Mouse (Mus musculus): ENCODE data around the gene Hist1h2bl. TPM values are rescaled to one million over a fixed set of nuclear protein-coding genes. Genes with fewer than 3 reads are reported as not detected.

The Hist1h2bl gene
- total and polyA plus RNA-seq, 2 experiments from 2014 or later = 615 TPM; not detected in 1

DNA sequence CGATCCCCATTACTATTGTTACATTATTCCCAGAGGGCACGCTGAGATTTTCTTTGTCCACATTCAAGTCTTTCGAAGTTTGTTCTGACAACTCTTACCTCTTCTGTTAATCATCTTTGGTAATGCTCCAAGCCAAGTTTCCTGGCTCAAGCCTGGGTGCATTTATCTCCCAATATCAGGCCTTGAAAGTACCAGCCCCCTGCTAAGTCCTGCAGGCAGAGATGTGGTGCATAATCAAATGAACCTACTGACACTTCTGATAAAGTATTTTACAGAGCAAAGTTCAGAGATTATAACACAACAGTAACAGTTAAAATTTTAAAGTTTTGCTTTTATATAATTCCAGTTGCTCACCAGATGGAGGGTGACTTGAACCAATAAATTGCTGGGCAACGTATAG lies 4.2 kb downstream of the Hist1h2bl start:
- no peak for ATAC-seq
- Histone ChIP-seq H3K9me3 (ENCODE audit: low read length) (no peaks in the 10 kb centered on the region), H3K9ac (replicated peaks; ENCODE audit: low read length) (peak overlapping the region; percentile 46; the same call in 1 of the 2 replicates), H3K4me2 (ENCODE audit: low read depth, low read length) (peak overlapping the region; percentile 82), H3K4me3 (ENCODE audit: low read length) (peak overlapping the region; percentile 76), H3K27ac (no peak overlapping the region), H3K36me3 (ENCODE audit: insufficient read depth, low read length) (no peaks in the 10 kb centered on the region), H3K27me3 (ENCODE audit: insufficient read depth, low read length) (no peaks in the 10 kb centered on the region), H3K4me1 (ENCODE audit: insufficient read depth, low read length) (no peaks in the 10 kb centered on the region)
- no peak for TF ChIP-seq CTCF (IDR thresholded peaks at IDR 0.05; ENCODE audit: low read depth)
- WGBS = 25% methylated on average over 4 of the region's 4 CpGs
- no peak for DNase-seq (ENCODE audit: low spot score)

DNA sequence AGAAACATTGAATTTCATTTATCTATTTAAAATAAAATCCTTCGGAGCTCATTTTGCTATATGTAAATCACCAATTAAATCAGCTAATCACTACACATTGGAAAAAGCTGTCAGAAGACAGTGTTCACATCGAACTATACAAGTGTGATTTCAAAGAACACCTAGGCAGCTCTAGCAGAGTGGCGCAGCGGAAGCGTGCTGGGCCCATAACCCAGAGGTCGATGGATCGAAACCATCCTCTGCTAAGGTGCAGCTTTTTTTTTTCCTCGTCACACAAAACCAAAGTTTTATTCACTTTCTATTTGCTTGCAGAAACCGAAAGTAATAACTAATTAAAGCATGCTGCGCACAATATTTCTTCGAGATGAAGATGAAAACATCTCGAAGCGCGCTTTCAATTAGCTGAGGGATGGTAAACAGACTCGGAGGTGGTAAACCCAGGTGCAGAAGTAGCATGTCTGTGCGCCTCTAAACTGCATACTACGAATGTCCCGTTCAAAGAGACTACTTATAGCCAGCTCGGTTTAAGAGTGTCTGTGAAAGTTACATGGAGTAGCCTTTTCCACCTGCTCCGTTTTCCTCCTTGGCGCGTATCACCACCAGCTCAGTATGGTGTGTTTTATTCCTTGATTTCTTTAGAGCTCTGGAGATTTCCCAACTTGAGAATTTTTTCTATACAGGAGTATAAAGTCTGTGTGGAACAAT lies 5.0 kb downstream of the Hist1h2bl start:
- no peaks in the 10 kb centered on the region for H3K9me3 ChIP-seq (ENCODE audit: low read length)
- peak overlapping the region; percentile 76 for H3K4me3 ChIP-seq (ENCODE audit: low read length)
- no peaks in the 10 kb centered on the region for H3K27me3 ChIP-seq (ENCODE audit: insufficient read depth, low read length)
- no peaks in the 10 kb centered on the region for H3K4me1 ChIP-seq (ENCODE audit: insufficient read depth, low read length)
- WGBS = 2% methylated on average over 22 of the region's 22 CpGs
- ATAC-seq (peak; percentile 83), DNase-seq (ENCODE audit: low spot score) (peak; percentile 84)
- no peaks in the 10 kb centered on the region for H3K36me3 ChIP-seq (ENCODE audit: insufficient read depth, low read length)
- TF ChIP-seq CTCF (IDR thresholded peaks at IDR 0.05; ENCODE audit: low read depth) = no peak
- H3K27ac ChIP-seq = no peak overlapping the region
- H3K9ac ChIP-seq (replicated peaks; ENCODE audit: low read length) = peak overlapping the region; percentile 46
- H3K4me2 ChIP-seq (ENCODE audit: low read depth, low read length) = peak overlapping the region; percentile 82

DNA sequence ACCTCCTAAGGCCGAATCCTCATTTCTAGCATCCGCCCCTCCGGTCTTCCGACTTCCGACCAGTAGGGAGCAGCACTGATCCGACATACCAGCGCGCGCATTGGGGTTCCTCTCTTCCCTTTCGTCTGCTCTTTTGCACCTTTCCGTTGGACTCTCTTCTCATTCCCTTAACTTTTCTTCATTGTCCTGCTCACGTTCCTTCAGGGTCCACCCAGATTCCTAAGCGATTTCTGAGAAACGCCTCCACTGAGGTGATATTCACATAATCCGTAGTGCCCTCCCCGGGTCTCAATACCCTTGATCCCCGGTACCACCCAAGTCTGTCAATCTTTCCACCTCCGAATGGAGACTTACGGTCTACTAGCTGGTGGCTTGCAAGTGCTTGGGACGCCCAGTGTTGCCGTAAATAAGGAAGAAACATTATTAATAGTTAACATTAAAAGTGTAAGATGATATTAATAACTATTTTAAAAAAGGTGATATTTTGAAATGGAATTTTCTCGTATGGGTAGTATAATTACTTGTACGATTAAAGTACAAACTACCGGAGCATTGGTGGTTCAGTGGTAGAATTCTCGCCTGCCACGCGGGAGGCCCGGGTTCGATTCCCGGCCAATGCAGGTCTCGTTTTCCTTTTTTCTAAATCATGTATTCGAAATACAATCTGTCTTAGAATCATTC lies 5.8 kb downstream of the Hist1h2bl start:
- Histone ChIP-seq H3K4me1 (ENCODE audit: insufficient read depth, low read length) (no peaks in the 10 kb centered on the region), H3K36me3 (ENCODE audit: insufficient read depth, low read length) (no peaks in the 10 kb centered on the region), H3K27me3 (ENCODE audit: insufficient read depth, low read length) (no peaks in the 10 kb centered on the region), H3K27ac (peak overlapping the region; percentile 86), H3K9ac (replicated peaks; ENCODE audit: low read length) (peak overlapping the region; percentile 63), H3K4me3 (ENCODE audit: low read length) (peak overlapping the region; percentile 76), H3K9me3 (ENCODE audit: low read length) (no peaks in the 10 kb centered on the region), H3K4me2 (ENCODE audit: low read depth, low read length) (peak overlapping the region; percentile 82)
- peak; percentile 88 for TF ChIP-seq CTCF (IDR thresholded peaks at IDR 0.05; ENCODE audit: low read depth)
- peak; percentile 89 for ATAC-seq
- under 1% methylated on average over 32 of the region's 32 CpGs for WGBS
- DNase-seq (ENCODE audit: low spot score) = peak; percentile 93

DNA sequence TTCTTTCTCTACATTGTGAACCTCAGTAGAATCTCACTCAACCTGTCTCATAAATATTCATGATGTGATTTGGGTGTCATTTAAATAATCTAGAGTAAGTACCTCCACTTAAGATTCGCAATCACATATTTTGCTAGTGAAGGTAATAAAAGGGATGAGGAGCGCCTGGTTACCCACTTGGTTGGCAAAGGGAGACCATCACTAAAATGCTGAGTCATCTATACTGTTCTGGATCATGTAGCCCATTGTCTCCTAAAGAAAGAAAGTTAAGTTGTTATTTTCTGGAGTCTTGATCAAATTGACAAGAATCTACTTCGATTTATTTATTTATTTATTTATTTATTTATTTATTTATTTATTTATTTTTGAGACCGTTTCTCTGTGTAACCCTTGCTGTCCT lies 9.3 kb downstream of the Hist1h2bl start:
- 70% methylated on average over 4 of the region's 4 CpGs for WGBS
- Histone ChIP-seq H3K4me2 (ENCODE audit: low read depth, low read length) (no peak overlapping the region), H3K36me3 (ENCODE audit: insufficient read depth, low read length) (no peaks in the 10 kb centered on the region), H3K4me1 (ENCODE audit: insufficient read depth, low read length) (no peaks in the 10 kb centered on the region), H3K9ac (replicated peaks; ENCODE audit: low read length) (no peak overlapping the region), H3K9me3 (ENCODE audit: low read length) (no peaks in the 10 kb centered on the region), H3K27me3 (ENCODE audit: insufficient read depth, low read length) (no peaks in the 10 kb centered on the region), H3K27ac (no peak overlapping the region), H3K4me3 (ENCODE audit: low read length) (no peak overlapping the region)
- DNase-seq (ENCODE audit: low spot score) = no peak
- no peak for ATAC-seq
- no peak for TF ChIP-seq CTCF (IDR thresholded peaks at IDR 0.05; ENCODE audit: low read depth)

DNA sequence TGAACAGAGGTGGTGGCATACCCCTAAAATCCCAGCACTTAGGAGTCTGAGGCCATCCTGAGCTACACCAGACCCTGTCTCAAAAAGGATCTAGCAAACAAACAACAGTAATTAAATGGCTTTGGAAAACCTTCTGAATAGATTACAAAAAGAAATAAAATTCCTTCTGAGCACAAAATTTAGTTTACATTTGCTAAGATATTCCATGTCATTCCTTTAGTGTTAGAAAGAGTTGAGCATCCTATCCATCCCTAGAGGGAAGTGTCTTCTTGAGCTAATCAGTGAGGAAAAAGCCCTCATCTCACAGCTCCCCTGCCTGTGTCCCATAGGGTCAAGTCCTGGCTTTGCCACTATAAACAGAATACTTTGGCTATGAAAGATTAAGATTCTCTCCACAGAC lies 18.1 kb downstream of the Hist1h2bl start, which contains the start of gene Olfr1359:
Olfr1359 (plus strand) TSS at position 301 of the 400 bp plus-strand sequence.
- Histone ChIP-seq H3K36me3 (ENCODE audit: insufficient read depth, low read length) (no peaks in the 10 kb centered on the region), H3K9me3 (ENCODE audit: low read length) (no peaks in the 10 kb centered on the region), H3K9ac (replicated peaks; ENCODE audit: low read length) (no peak within 1 kb of the TSS), H3K27me3 (ENCODE audit: insufficient read depth, low read length) (no peaks in the 10 kb centered on the region), H3K4me3 (ENCODE audit: low read length) (no peak within 1 kb of the TSS), H3K4me1 (ENCODE audit: insufficient read depth, low read length) (no peaks in the 10 kb centered on the region), H3K4me2 (ENCODE audit: low read depth, low read length) (no peak within 1 kb of the TSS), H3K27ac (no peak within 1 kb of the TSS)
- ATAC-seq (no peak), DNase-seq (ENCODE audit: low spot score) (no peak)
- no peak for TF ChIP-seq CTCF (IDR thresholded peaks at IDR 0.05; ENCODE audit: low read depth)

DNA sequence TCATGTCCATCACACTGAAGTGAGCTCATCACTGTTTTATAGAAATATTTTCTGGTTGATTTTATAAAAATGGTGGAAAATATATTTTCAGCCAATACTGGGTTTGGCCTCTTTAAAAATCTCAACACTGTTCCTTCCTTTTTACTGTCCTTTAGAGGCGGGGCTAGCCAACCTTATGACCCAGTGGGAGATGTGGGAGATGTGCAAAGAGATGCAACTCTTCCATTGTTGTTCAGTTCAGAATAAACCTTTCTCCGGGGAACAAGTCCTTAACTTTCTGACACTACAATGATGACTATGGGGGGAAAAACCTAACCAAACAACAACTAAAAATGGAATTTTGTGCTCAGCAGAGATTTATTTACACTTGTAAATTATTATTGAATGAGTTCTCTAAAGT lies 38.6 kb downstream of the Hist1h2bl start, which contains the start of gene Olfr1360:
Olfr1360 (minus strand) TSS at position 101 of the 400 bp plus-strand sequence.
- H3K4me1 ChIP-seq (ENCODE audit: insufficient read depth, low read length) = no peaks in the 10 kb centered on the region
- no peaks in the 10 kb centered on the region for H3K9me3 ChIP-seq (ENCODE audit: low read length)
- no peaks in the 10 kb centered on the region for H3K27me3 ChIP-seq (ENCODE audit: insufficient read depth, low read length)
- WGBS = 84% methylated on average over 2 of the region's 2 CpGs
- no peak for DNase-seq (ENCODE audit: low spot score)
- H3K9ac ChIP-seq (replicated peaks; ENCODE audit: low read length) = no peak within 1 kb of the TSS
- ATAC-seq = no peak
- TF ChIP-seq CTCF (IDR thresholded peaks at IDR 0.05; ENCODE audit: low read depth) = no peak
- H3K4me3 ChIP-seq (ENCODE audit: low read length) = no peak within 1 kb of the TSS
- no peaks in the 10 kb centered on the region for H3K36me3 ChIP-seq (ENCODE audit: insufficient read depth, low read length)
- H3K4me2 ChIP-seq (ENCODE audit: low read depth, low read length) = no peak within 1 kb of the TSS
- H3K27ac ChIP-seq = no peak within 1 kb of the TSS

Small RNA genes lying within 50 kb of the gene (microRNA-seq; reads per million reads assigned to microRNA genes)
- 0 reads per million in 2 experiments for gene Gm44357
- gene Gm44367 = 0 reads per million in 2 experiments
- gene Gm44454 = 0 reads per million in 2 experiments

Other genes starting within 250 kb of the Hist1h2bl start
Only the 30 nearest of the 32 such genes appear.
- gene Gm10065, start 236.7 kb downstream of the Hist1h2bl start, total RNA-seq (2014; rRNA removed) = not detected in 2 replicates
- not detected in 2 replicates for gene Gm10065, start 236.7 kb downstream of the Hist1h2bl start, polyA plus RNA-seq (2015; fragmentation: Nextera tagmentation; extraction: Ambion mirVana)
- gene AK157302, start 220.9 kb downstream of the Hist1h2bl start, total RNA-seq (2014; rRNA removed) = 0.14 and 0.16 TPM in 2 replicates
- gene AK157302, start 220.9 kb downstream of the Hist1h2bl start, polyA plus RNA-seq (2015; fragmentation: Nextera tagmentation; extraction: Ambion mirVana) = 0.43 and 0.53 TPM in 2 replicates
- 20.4 and 83.2 TPM in 2 replicates for gene Gm11273, start 214.7 kb downstream of the Hist1h2bl start, total RNA-seq (2014; rRNA removed)
- 7.7 and 8.2 TPM in 2 replicates for gene Gm11273, start 214.7 kb downstream of the Hist1h2bl start, polyA plus RNA-seq (2015; fragmentation: Nextera tagmentation; extraction: Ambion mirVana)
- gene Zkscan8, start 185.0 kb downstream of the Hist1h2bl start, total RNA-seq (2014; rRNA removed) = 7.1 and 8.9 TPM in 2 replicates
- 2.7 and 2.8 TPM in 2 replicates for gene Zkscan8, start 185.0 kb downstream of the Hist1h2bl start, polyA plus RNA-seq (2015; fragmentation: Nextera tagmentation; extraction: Ambion mirVana)
- gene Olfr1366, start 173.3 kb downstream of the Hist1h2bl start, total RNA-seq (2014; rRNA removed) = not detected in 2 replicates
- 0.19 and 0.23 TPM in 2 replicates for gene Olfr1366, start 173.3 kb downstream of the Hist1h2bl start, polyA plus RNA-seq (2015; fragmentation: Nextera tagmentation; extraction: Ambion mirVana)
- not detected in 2 replicates for gene Olfr1535, start 156.2 kb downstream of the Hist1h2bl start, total RNA-seq (2014; rRNA removed)
- 0.11 and 0.16 TPM in 2 replicates for gene Olfr1535, start 156.2 kb downstream of the Hist1h2bl start, polyA plus RNA-seq (2015; fragmentation: Nextera tagmentation; extraction: Ambion mirVana)
- not detected in 2 replicates for gene Olfr1364, start 134.4 kb downstream of the Hist1h2bl start, total RNA-seq (2014; rRNA removed)
- gene Olfr1364, start 134.4 kb downstream of the Hist1h2bl start, polyA plus RNA-seq (2015; fragmentation: Nextera tagmentation; extraction: Ambion mirVana) = not detected in 2 replicates
- not detected in 2 replicates for gene Olfr1362, start 102.1 kb downstream of the Hist1h2bl start, total RNA-seq (2014; rRNA removed)
- gene Olfr1362, start 102.1 kb downstream of the Hist1h2bl start, polyA plus RNA-seq (2015; fragmentation: Nextera tagmentation; extraction: Ambion mirVana) = not detected in 2 replicates
- not detected in 2 replicates for gene Olfr11, start 73.6 kb downstream of the Hist1h2bl start, total RNA-seq (2014; rRNA removed)
- 0.09 TPM in 1 of 2 replicates, not detected in the other for gene Olfr11, start 73.6 kb downstream of the Hist1h2bl start, polyA plus RNA-seq (2015; fragmentation: Nextera tagmentation; extraction: Ambion mirVana)
- not detected in 2 replicates for gene Olfr1361, start 52.8 kb downstream of the Hist1h2bl start, total RNA-seq (2014; rRNA removed)
- not detected in 2 replicates for gene Olfr1361, start 52.8 kb downstream of the Hist1h2bl start, polyA plus RNA-seq (2015; fragmentation: Nextera tagmentation; extraction: Ambion mirVana)
- gene Olfr1360, start 38.7 kb downstream of the Hist1h2bl start, total RNA-seq (2014; rRNA removed) = not detected in 2 replicates
- gene Olfr1360, start 38.7 kb downstream of the Hist1h2bl start, polyA plus RNA-seq (2015; fragmentation: Nextera tagmentation; extraction: Ambion mirVana) = not detected in 2 replicates
- gene Olfr1359, start 18.0 kb downstream of the Hist1h2bl start, total RNA-seq (2014; rRNA removed) = not detected in 2 replicates
- not detected in 2 replicates for gene Olfr1359, start 18.0 kb downstream of the Hist1h2bl start, polyA plus RNA-seq (2015; fragmentation: Nextera tagmentation; extraction: Ambion mirVana)
- gene Hist1h2ai, start 279 bp upstream of the Hist1h2bl start, total RNA-seq (2014; rRNA removed) = 934 and 1,282 TPM in 2 replicates
- 4.5 and 5.8 TPM in 2 replicates for gene Hist1h2ai, start 279 bp upstream of the Hist1h2bl start, polyA plus RNA-seq (2015; fragmentation: Nextera tagmentation; extraction: Ambion mirVana)
- 1,004 and 1,140 TPM in 2 replicates for gene Hist1h3h, start 1.5 kb upstream of the Hist1h2bl start, total RNA-seq (2014; rRNA removed)
- gene Hist1h3h, start 1.5 kb upstream of the Hist1h2bl start, polyA plus RNA-seq (2015; fragmentation: Nextera tagmentation; extraction: Ambion mirVana) = 1.9 and 6.2 TPM in 2 replicates
- 1,597 and 1,943 TPM in 2 replicates for gene Hist1h2bm, start 5.9 kb upstream of the Hist1h2bl start, total RNA-seq (2014; rRNA removed)
- gene Hist1h2bm, start 5.9 kb upstream of the Hist1h2bl start, polyA plus RNA-seq (2015; fragmentation: Nextera tagmentation; extraction: Ambion mirVana) = 1.3 and 1.7 TPM in 2 replicates
- 1,214 and 1,310 TPM in 2 replicates for gene Hist1h4j, start 18.9 kb upstream of the Hist1h2bl start, total RNA-seq (2014; rRNA removed)
- not detected in 2 replicates for gene Hist1h4j, start 18.9 kb upstream of the Hist1h2bl start, polyA plus RNA-seq (2015; fragmentation: Nextera tagmentation; extraction: Ambion mirVana)
- gene Hist1h4k, start 34.4 kb upstream of the Hist1h2bl start, total RNA-seq (2014; rRNA removed) = 380 and 998 TPM in 2 replicates
- gene Hist1h4k, start 34.4 kb upstream of the Hist1h2bl start, polyA plus RNA-seq (2015; fragmentation: Nextera tagmentation; extraction: Ambion mirVana) = 1.6 and 1.9 TPM in 2 replicates
- 429 and 552 TPM in 2 replicates for gene Hist1h2ak, start 37.7 kb upstream of the Hist1h2bl start, total RNA-seq (2014; rRNA removed)
- 9.9 and 13.6 TPM in 2 replicates for gene Hist1h2ak, start 37.7 kb upstream of the Hist1h2bl start, polyA plus RNA-seq (2015; fragmentation: Nextera tagmentation; extraction: Ambion mirVana)
- 864 and 1,352 TPM in 2 replicates for gene Hist1h2bn, start 38.0 kb upstream of the Hist1h2bl start, total RNA-seq (2014; rRNA removed)
- gene Hist1h2bn, start 38.0 kb upstream of the Hist1h2bl start, polyA plus RNA-seq (2015; fragmentation: Nextera tagmentation; extraction: Ambion mirVana) = 1.1 TPM in 1 of 2 replicates, not detected in the other
- 263 and 411 TPM in 2 replicates for gene Hist1h1b, start 64.5 kb upstream of the Hist1h2bl start, total RNA-seq (2014; rRNA removed)
- 10.0 and 11.7 TPM in 2 replicates for gene Hist1h1b, start 64.5 kb upstream of the Hist1h2bl start, polyA plus RNA-seq (2015; fragmentation: Nextera tagmentation; extraction: Ambion mirVana)
- 789 and 1,626 TPM in 2 replicates for gene Hist1h3i, start 67.2 kb upstream of the Hist1h2bl start, total RNA-seq (2014; rRNA removed)
- 24.5 and 29.0 TPM in 2 replicates for gene Hist1h3i, start 67.2 kb upstream of the Hist1h2bl start, polyA plus RNA-seq (2015; fragmentation: Nextera tagmentation; extraction: Ambion mirVana)
- gene Hist1h2an, start 71.1 kb upstream of the Hist1h2bl start, total RNA-seq (2014; rRNA removed) = 641 and 1,093 TPM in 2 replicates
- gene Hist1h2an, start 71.1 kb upstream of the Hist1h2bl start, polyA plus RNA-seq (2015; fragmentation: Nextera tagmentation; extraction: Ambion mirVana) = 2.2 and 5.4 TPM in 2 replicates
- gene Hist1h2bp, start 71.3 kb upstream of the Hist1h2bl start, total RNA-seq (2014; rRNA removed) = 234 and 289 TPM in 2 replicates
- 0.84 TPM in 1 of 2 replicates, not detected in the other for gene Hist1h2bp, start 71.3 kb upstream of the Hist1h2bl start, polyA plus RNA-seq (2015; fragmentation: Nextera tagmentation; extraction: Ambion mirVana)
- 1,114 and 1,806 TPM in 2 replicates for gene Hist1h2bq, start 94.1 kb upstream of the Hist1h2bl start, total RNA-seq (2014; rRNA removed)
- 4.8 and 6.4 TPM in 2 replicates for gene Hist1h2bq, start 94.1 kb upstream of the Hist1h2bl start, polyA plus RNA-seq (2015; fragmentation: Nextera tagmentation; extraction: Ambion mirVana)
- gene Hist1h2ao, start 94.3 kb upstream of the Hist1h2bl start, total RNA-seq (2014; rRNA removed) = not detected in 2 replicates
- not detected in 2 replicates for gene Hist1h2ao, start 94.3 kb upstream of the Hist1h2bl start, polyA plus RNA-seq (2015; fragmentation: Nextera tagmentation; extraction: Ambion mirVana)
- gene Hist1h4m, start 95.6 kb upstream of the Hist1h2bl start, total RNA-seq (2014; rRNA removed) = 2.3 and 3.3 TPM in 2 replicates
- not detected in 2 replicates for gene Hist1h4m, start 95.6 kb upstream of the Hist1h2bl start, polyA plus RNA-seq (2015; fragmentation: Nextera tagmentation; extraction: Ambion mirVana)
- gene Hist1h4n, start 116.1 kb upstream of the Hist1h2bl start, total RNA-seq (2014; rRNA removed) = 4,540 and 4,675 TPM in 2 replicates
- gene Hist1h4n, start 116.1 kb upstream of the Hist1h2bl start, polyA plus RNA-seq (2015; fragmentation: Nextera tagmentation; extraction: Ambion mirVana) = 3.7 and 4.1 TPM in 2 replicates
- 1,318 and 1,554 TPM in 2 replicates for gene Hist1h2ap, start 117.4 kb upstream of the Hist1h2bl start, total RNA-seq (2014; rRNA removed)
- gene Hist1h2ap, start 117.4 kb upstream of the Hist1h2bl start, polyA plus RNA-seq (2015; fragmentation: Nextera tagmentation; extraction: Ambion mirVana) = 798 and 958 TPM in 2 replicates
- 757 and 1,216 TPM in 2 replicates for gene Hist1h2br, start 117.6 kb upstream of the Hist1h2bl start, total RNA-seq (2014; rRNA removed)
- gene Hist1h2br, start 117.6 kb upstream of the Hist1h2bl start, polyA plus RNA-seq (2015; fragmentation: Nextera tagmentation; extraction: Ambion mirVana) = 4.7 and 7.4 TPM in 2 replicates
- 9.3 and 13.5 TPM in 2 replicates for gene Zfp184, start 229.0 kb upstream of the Hist1h2bl start, total RNA-seq (2014; rRNA removed)
- gene Zfp184, start 229.0 kb upstream of the Hist1h2bl start, polyA plus RNA-seq (2015; fragmentation: Nextera tagmentation; extraction: Ambion mirVana) = 7.8 and 9.6 TPM in 2 replicates